Mouse (Mus musculus) bone marrow, adult 2 months (tissue): ENCODE measurements around the gene Iqsec2.

Source experiments
- CTCF ChIP-seq: fragments of 200-500 bp; IDR thresholded peaks from 2 replicates; pipeline ENCODE4 v1.5.1; 2011; ENCODE audit warnings: low read length, control low read depth; ENCODE audit not compliant: control insufficient read depth, insufficient read depth
- POLR2A ChIP-seq: fragments of 200-500 bp; IDR thresholded peaks from 2 replicates; pipeline ENCODE4 v1.6.1; 2011; ENCODE audit warnings: low read depth, mild to moderate bottlenecking, control low read depth, low read length, borderline replicate concordance; ENCODE audit not compliant: control insufficient read depth

DNA sequence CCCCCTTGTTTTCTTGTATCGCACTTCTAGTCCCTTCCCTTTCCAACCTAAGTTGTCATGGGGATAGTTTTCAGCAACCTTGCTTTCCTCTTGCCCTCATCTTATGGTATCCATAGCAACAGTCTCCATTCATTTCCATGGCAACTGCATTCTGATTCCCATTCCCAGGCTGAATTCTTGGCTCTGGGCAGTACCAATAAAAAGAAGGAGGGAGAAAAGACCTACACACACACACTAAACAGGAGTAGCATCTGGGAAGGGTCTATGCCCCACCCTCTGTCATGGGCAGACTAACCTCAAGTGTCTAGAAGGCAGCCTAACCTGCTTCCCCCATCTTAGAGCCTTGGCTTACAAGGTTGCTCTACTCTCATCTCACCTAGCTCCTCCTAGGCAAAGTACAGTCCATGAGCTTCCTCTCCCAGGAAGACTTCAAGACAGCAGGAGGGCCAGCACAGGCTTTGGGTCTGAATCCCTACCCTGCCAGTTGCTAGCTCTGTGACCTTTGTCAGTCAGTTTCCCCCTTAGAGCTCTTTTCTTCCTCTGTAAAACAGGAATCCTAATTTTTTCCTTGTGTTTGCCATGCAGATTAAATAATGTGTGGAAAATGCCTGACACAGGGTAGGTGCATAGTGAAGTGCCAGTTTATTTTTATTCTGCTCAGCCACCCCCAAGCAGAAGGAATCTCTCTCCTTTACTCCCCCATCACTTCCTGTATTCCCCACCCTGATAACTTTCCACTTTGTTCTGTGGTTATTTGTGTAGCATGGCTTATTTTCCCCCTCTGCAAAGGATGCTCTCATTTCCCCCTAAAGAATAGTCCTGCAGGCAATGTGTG lies 54.0 kb downstream of the Iqsec2 start:
- TF ChIP-seq CTCF = no peak
- TF ChIP-seq POLR2A = no peak
